Mouse (Mus musculus) forebrain, embryonic 10.5 days (tissue): ENCODE data around the gene Trio. TPM values are rescaled to one million over a fixed set of nuclear protein-coding genes. Genes with fewer than 3 reads are reported as not detected.

Source experiments
- DNase-seq: peaks from one replicate; pipeline ENCODE4 v3.0.0-alpha.2; 2017; ENCODE audit warnings: low spot score; ENCODE audit errors: extremely low spot score
- H3K27ac ChIP-seq: fragments of 300-500 bp; sonication (generic); 2 replicates; pipeline ENCODE4 v1.5.1; 2016; ENCODE audit warnings: mild to moderate bottlenecking
- H3K27me3 ChIP-seq: fragments of 300-500 bp; sonication (generic); 2 replicates; pipeline ENCODE4 v1.6.1; 2016; ENCODE audit warnings: mild to moderate bottlenecking; ENCODE audit not compliant: poor library complexity, severe bottlenecking
- H3K36me3 ChIP-seq: fragments of 300-500 bp; sonication (generic); replicated peaks from 2 replicates; pipeline ENCODE4 v1.6.1; 2016; ENCODE audit warnings: mild to moderate bottlenecking, moderate library complexity
- H3K4me1 ChIP-seq: fragments of 300-500 bp; sonication (generic); 2 replicates; pipeline ENCODE4 v1.6.1; 2016
- H3K4me3 ChIP-seq: fragments of 300-500 bp; sonication (generic); 2 replicates; pipeline ENCODE4 v1.5.1; 2016; ENCODE audit warnings: mild to moderate bottlenecking, moderate library complexity
- H3K9me3 ChIP-seq: fragments of 300-500 bp; sonication (generic); 2 replicates; pipeline ENCODE4 v1.6.1; 2016; ENCODE audit warnings: mild to moderate bottlenecking, moderate library complexity
- WGBS: fragments of 180-500 bp; shearing (Covaris S2); methylation state at CpG from one replicate; pipeline ENCODE4 v1.1.7; 2016; 5-methylcytosine and 5-hydroxymethylcytosine counted together
- polyA plus RNA-seq: library from polyadenylated mRNA; unstranded; fragments of >200 nt; fragmentation: Nextera tagmentation; extraction: Ambion mirVana; gene quantifications from 2 replicates; pipeline ENCODE4 v1.2.1, GENCODE M21; 2016

The Trio gene
- polyA plus RNA-seq, 1 experiment from 2014 or later = 29.2 TPM

DNA sequence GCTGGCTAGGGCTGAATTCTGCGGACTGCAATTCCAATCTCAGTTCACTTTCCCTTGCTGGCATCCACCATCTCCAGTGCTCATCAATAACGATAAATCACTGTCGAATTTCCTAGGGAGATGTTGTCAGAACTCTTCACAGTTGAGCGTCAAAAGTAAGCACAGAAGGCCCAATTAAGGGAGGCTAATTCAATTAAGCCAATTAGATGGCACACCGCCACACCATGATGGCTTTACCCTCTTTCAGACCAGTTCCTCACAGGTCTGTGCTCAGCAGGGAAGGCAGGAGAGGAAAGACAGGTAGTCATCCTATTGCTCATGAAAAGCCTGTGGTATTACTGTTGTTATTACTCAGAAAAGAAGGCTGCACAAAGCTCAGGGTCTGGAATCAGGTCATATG, 133.6 kb downstream of the Trio start:
- 81% methylated on average over 5 of the region's 5 CpGs for WGBS
- Histone ChIP-seq H3K27me3 (no peaks in the 10 kb centered on the region), H3K36me3 (peaks cover 92% of the 10 kb centered on the region), H3K9me3 (no peaks in the 10 kb centered on the region), H3K27ac (no peak overlapping the region), H3K4me1 (0 out of 2 replicates have a peak, but pooled peaks cover 7% of the 10 kb centered on the region), H3K4me3 (no peak overlapping the region)
- DNase-seq = no peak

- no peak for DNase-seq
- Histone ChIP-seq H3K27ac (no peak overlapping the region), H3K36me3 (peaks cover 92% of the 10 kb centered on the region), H3K4me3 (no peak overlapping the region), H3K4me1 (0 out of 2 replicates have a peak, but pooled peaks cover 7% of the 10 kb centered on the region), H3K9me3 (no peaks in the 10 kb centered on the region), H3K27me3 (no peaks in the 10 kb centered on the region)
- 94% methylated on average over 5 of the region's 5 CpGs for WGBS
These were observed 135.0 kb downstream of the Trio start for GRCm38 (mm10) chr15:27890666-27891065.

GRCm38 (mm10) chr15:27888153-27888552, 137.5 kb downstream of the Trio start:
- DNase-seq = no peak
- H3K4me1 ChIP-seq = 0 out of 2 replicates have a peak, but pooled peaks cover 7% of the 10 kb centered on the region
- H3K36me3 ChIP-seq = peaks cover 84% of the 10 kb centered on the region
- H3K27ac ChIP-seq = no peak overlapping the region
- WGBS = 64% methylated on average over 13 of the region's 13 CpGs
- no peak overlapping the region for H3K4me3 ChIP-seq
- H3K9me3 ChIP-seq = no peaks in the 10 kb centered on the region
- H3K27me3 ChIP-seq = no peaks in the 10 kb centered on the region

- 89% methylated on average over 6 of the region's 6 CpGs for WGBS
- Histone ChIP-seq H3K4me1 (0 out of 2 replicates have a peak, but pooled peaks cover under 1% of the 10 kb centered on the region), H3K36me3 (peaks cover 88% of the 10 kb centered on the region), H3K27ac (no peak overlapping the region), H3K4me3 (no peak overlapping the region), H3K27me3 (no peaks in the 10 kb centered on the region), H3K9me3 (no peaks in the 10 kb centered on the region)
- DNase-seq = no peak
These were observed 138.7 kb downstream of the Trio start for GRCm38 (mm10) chr15:27886992-27887391.

DNA sequence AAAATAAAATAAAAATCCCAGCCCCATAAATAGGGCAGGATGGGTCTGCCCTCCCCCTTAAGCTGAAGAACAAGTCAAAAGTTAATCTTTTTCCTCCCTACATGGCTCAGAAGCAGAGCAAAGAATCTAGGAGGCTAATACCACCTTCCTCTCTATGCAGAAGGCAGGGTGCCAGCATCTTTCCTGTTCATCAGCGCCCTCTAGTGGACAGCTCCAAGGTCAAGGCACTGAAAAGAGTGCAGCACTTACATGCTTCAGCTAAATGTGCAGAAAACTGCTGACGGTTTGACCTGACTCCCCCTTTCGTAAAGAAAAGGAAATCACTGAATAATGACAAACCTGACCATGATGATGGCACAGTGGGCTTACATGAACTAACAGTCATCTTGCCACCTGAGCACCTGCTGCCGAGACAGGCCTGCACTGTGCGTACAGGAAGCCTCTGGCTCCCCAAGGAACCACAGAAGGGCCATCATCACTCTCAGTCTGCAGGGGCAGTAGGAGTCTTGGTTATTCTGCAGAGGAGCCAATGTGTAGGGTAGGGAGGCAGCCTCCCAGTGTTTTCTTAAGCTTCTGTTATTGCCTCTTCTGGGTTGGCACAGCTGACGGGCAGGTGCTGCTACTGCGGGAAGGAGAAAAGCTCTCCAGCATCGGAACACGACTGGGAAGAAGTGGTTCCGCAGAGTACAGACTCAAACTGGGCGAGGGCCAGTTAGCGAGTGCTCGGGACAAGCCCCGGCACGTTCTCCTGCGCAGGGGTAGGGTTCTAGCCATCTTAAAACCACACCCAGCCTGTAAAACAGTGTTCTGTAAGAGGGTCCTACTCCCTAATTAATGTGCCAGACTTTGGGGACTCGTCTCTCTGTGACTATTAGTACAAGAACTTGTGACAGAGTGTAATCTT, 141.0 kb downstream of the Trio start:
- no peaks in the 10 kb centered on the region for H3K9me3 ChIP-seq
- H3K27ac ChIP-seq = no peak overlapping the region
- H3K27me3 ChIP-seq = no peaks in the 10 kb centered on the region
- H3K4me1 ChIP-seq = no peaks in the 10 kb centered on the region
- H3K36me3 ChIP-seq = peaks cover 85% of the 10 kb centered on the region
- DNase-seq = peak; percentile 73
- WGBS = 79% methylated on average over 17 of the region's 17 CpGs
- H3K4me3 ChIP-seq = no peak overlapping the region

- H3K27ac ChIP-seq = no peak overlapping the region
- WGBS = 91% methylated on average over 3 of the region's 3 CpGs
- H3K36me3 ChIP-seq = peaks cover 83% of the 10 kb centered on the region
- H3K27me3 ChIP-seq = no peaks in the 10 kb centered on the region
- no peak for DNase-seq
- H3K4me1 ChIP-seq = no peaks in the 10 kb centered on the region
- H3K9me3 ChIP-seq = no peaks in the 10 kb centered on the region
- no peak overlapping the region for H3K4me3 ChIP-seq
These were observed 141.8 kb downstream of the Trio start for GRCm38 (mm10) chr15:27883881-27884280.

GRCm38 (mm10) chr15:27882898-27883297, 142.8 kb downstream of the Trio start:
- Histone ChIP-seq H3K36me3 (peaks cover 83% of the 10 kb centered on the region), H3K27ac (no peak overlapping the region), H3K9me3 (no peaks in the 10 kb centered on the region), H3K4me1 (peaks cover 4% of the 10 kb centered on the region; the same call in 1 of the 2 replicates), H3K27me3 (no peaks in the 10 kb centered on the region), H3K4me3 (no peak overlapping the region)
- WGBS = 93% methylated on average over 14 of the region's 14 CpGs
- no peak for DNase-seq

GRCm38 (mm10) chr15:27877831-27878230, 147.8 kb downstream of the Trio start:
- H3K9me3 ChIP-seq = no peaks in the 10 kb centered on the region
- no peak overlapping the region for H3K27ac ChIP-seq
- peaks cover 4% of the 10 kb centered on the region; the same call in 1 of the 2 replicates for H3K4me1 ChIP-seq
- H3K36me3 ChIP-seq = peaks cover 82% of the 10 kb centered on the region
- DNase-seq = no peak
- H3K27me3 ChIP-seq = no peaks in the 10 kb centered on the region
- H3K4me3 ChIP-seq = no peak overlapping the region
- WGBS = 69% methylated on average over 7 of the region's 7 CpGs

GRCm38 (mm10) chr15:27876327-27876726, 149.3 kb downstream of the Trio start:
- Histone ChIP-seq H3K36me3 (peaks cover 79% of the 10 kb centered on the region), H3K9me3 (no peaks in the 10 kb centered on the region), H3K27ac (no peak overlapping the region), H3K27me3 (no peaks in the 10 kb centered on the region), H3K4me1 (peaks cover 4% of the 10 kb centered on the region; the same call in 1 of the 2 replicates), H3K4me3 (no peak overlapping the region)
- DNase-seq = no peak
- WGBS = 84% methylated on average over 10 of the region's 10 CpGs

GRCm38 (mm10) chr15:27875753-27876152, 149.9 kb downstream of the Trio start:
- Histone ChIP-seq H3K4me3 (no peak overlapping the region), H3K27ac (no peak overlapping the region), H3K27me3 (no peaks in the 10 kb centered on the region), H3K9me3 (no peaks in the 10 kb centered on the region), H3K36me3 (peaks cover 79% of the 10 kb centered on the region), H3K4me1 (peaks cover 4% of the 10 kb centered on the region; the same call in 1 of the 2 replicates)
- 90% methylated on average over 9 of the region's 9 CpGs for WGBS
- DNase-seq = no peak

DNA sequence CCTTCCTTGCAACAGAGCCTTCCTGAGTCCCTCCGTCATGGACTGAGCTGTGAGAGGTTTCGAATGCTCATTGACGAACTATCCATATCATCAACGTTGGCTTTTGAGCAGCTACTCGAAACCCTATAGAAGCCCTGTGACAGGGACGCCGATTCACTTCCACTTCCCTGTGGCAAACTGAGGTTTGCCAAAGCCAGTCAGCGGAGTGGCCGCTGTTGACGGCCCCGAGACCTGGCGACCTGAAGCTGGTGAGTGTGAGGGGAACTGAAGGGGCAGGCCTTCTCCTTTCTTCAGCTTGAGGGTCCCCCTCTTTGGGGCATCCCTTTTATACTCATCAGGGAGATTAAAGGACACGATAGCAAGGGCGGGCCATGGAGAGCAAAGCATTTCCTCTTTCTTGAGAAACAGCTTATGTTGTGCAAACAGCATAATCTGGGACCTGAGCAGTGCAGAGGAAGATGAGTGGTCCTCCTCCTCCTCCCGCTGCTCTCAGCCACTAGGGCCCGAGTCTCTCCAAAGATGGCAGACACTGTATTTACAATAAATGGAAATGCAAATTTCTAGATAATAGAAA, 151.8 kb downstream of the Trio start:
- H3K36me3 ChIP-seq = peaks cover 81% of the 10 kb centered on the region
- no peak for DNase-seq
- no peak overlapping the region for H3K27ac ChIP-seq
- WGBS = 90% methylated on average over 16 of the region's 16 CpGs
- H3K4me3 ChIP-seq = no peak overlapping the region
- H3K27me3 ChIP-seq = no peaks in the 10 kb centered on the region
- H3K9me3 ChIP-seq = no peaks in the 10 kb centered on the region
- peaks cover 4% of the 10 kb centered on the region; the same call in 1 of the 2 replicates for H3K4me1 ChIP-seq

DNA sequence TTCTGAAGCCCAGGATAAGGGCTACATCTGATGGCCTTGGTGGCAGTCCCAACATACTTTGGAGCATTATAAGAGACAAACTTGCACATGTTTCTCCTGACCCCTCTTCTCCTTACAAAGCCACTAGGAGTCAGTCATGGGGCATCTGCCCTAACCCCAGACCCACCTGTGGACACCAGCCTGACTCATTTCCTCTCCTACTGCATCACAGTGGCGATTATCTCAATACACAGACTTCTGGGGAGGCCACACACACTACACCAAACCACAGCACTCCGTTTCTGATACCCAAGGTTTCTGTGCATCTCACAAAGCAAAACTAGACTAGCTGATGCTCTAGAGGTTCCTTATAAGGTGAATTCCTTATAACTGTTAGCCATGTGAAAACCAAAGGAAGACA, 153.4 kb downstream of the Trio start:
- Histone ChIP-seq H3K27me3 (no peaks in the 10 kb centered on the region), H3K9me3 (no peaks in the 10 kb centered on the region), H3K36me3 (peaks cover 77% of the 10 kb centered on the region), H3K27ac (no peak overlapping the region), H3K4me3 (no peak overlapping the region), H3K4me1 (no peaks in the 10 kb centered on the region)
- WGBS = 88% methylated on average over 2 of the region's 2 CpGs
- no peak for DNase-seq

GRCm38 (mm10) chr15:27871708-27872107, 153.9 kb downstream of the Trio start:
- H3K27ac ChIP-seq = no peak overlapping the region
- 90% methylated on average over 10 of the region's 10 CpGs for WGBS
- H3K36me3 ChIP-seq = peaks cover 73% of the 10 kb centered on the region
- no peaks in the 10 kb centered on the region for H3K4me1 ChIP-seq
- DNase-seq = no peak
- H3K27me3 ChIP-seq = no peaks in the 10 kb centered on the region
- H3K4me3 ChIP-seq = no peak overlapping the region
- no peaks in the 10 kb centered on the region for H3K9me3 ChIP-seq
